Mouse (Mus musculus): Measurements from ENCODE around the gene Grid1.
A peak's percentile ranks its signal among the peaks of the same experiment; 100 is the strongest.

Gene Grid1

GRCm38 (mm10) chr14:35120905-35121304, 301.0 kb downstream of the Grid1 start:
- DNase-seq: no peak

- DNase-seq: no peak
Observed at GRCm38 (mm10) chr14:35122111-35122510, 302.2 kb downstream of the Grid1 start.

DNA sequence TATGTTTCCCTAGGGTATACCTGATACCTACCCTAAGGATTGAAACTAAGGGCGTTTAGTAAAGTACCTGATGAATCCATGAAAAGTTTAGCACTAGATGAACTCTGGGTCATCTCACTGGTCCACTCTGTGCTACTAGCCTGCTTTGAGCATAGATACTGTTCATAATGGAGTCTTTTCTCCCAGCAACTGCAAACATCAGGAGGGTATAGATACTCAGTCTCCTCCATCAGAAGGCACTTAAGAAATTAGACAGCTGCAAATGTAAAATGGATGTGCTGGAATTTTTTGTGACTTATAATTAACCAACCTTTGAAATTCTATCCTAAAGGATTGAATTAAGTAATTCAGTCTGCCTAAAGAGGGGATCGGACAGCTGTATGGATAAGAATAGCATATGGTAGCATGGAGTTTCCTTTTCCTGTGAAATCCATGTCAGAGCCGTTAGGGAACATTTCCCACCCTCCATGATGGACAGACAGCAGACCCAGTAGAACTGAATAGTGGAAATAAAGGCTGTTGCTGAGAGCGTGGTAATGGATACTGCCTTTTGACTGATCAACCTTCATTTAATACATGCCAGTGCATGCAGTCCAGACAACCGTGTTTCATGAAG, 303.5 kb downstream of the Grid1 start:
- no peak for DNase-seq

DNA sequence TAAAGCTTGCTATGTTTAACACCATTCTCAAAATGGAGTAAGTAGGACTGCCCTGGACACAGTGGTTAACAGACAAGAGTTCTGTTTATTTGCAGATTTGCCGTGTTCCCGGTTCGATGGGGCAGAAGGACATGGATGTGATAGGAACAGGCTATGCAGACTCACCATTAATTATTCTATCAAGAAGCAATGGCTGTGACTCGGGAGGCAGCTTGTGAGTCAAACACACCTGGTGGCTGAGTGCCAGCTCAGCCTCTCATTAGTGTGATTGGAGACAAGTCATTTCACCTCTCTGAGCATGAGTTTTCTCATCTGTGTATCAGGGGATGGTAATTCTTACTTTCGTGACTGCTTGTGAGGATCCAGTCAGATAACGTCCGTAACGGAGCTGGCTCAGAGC, 307.7 kb downstream of the Grid1 start:
- no peak for DNase-seq

DNA sequence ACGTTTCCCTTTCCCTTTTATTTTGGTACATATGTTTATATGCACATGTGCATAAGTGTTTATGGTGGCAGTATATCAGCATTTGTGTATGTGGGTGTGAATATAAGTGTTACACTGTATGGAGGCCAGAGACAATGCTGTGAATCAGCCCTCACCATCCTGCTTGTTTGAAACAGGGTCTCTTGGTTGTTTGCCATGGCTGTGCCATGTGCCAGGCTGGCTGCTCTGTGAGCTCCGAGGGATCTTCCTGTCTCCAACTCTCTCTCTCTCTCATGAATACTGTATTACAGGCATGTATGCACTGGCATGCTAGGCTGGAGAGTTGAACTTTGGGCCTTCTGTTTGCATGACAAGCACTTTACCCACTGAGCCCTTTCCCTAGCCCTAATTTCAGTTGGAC, 315.1 kb downstream of the Grid1 start:
- no peak for DNase-seq

GRCm38 (mm10) chr14:35138069-35138468, 318.2 kb downstream of the Grid1 start:
- no peak for DNase-seq

GRCm38 (mm10) chr14:35139824-35140223, 319.9 kb downstream of the Grid1 start:
- peak; percentile 6 to 10 for DNase-seq

- DNase-seq: no peak
Observed at GRCm38 (mm10) chr14:35152450-35152849, 332.5 kb downstream of the Grid1 start.

- DNase-seq: no peak
Observed at GRCm38 (mm10) chr14:35153701-35154277, 333.9 kb downstream of the Grid1 start.

DNA sequence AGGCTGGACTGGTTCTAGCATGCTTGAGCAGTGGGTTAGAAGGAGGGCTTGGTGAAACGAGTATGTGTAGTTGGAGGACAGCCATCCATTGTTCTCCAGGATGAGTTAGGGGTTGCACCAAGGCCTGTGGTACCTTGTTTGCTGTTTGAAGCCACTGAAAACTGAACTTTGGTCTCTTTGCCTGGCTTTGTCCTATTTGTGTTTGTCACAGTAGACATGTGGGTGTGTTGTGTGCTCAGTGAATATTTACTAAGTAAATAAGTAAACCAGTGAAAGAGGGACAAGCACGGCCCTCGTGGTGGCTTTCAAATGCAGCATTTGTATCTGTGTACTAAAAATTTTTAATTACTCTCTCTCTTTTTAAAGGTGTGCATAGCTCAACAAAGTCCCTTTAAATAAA, 334.5 kb downstream of the Grid1 start:
- no peak for DNase-seq

DNA sequence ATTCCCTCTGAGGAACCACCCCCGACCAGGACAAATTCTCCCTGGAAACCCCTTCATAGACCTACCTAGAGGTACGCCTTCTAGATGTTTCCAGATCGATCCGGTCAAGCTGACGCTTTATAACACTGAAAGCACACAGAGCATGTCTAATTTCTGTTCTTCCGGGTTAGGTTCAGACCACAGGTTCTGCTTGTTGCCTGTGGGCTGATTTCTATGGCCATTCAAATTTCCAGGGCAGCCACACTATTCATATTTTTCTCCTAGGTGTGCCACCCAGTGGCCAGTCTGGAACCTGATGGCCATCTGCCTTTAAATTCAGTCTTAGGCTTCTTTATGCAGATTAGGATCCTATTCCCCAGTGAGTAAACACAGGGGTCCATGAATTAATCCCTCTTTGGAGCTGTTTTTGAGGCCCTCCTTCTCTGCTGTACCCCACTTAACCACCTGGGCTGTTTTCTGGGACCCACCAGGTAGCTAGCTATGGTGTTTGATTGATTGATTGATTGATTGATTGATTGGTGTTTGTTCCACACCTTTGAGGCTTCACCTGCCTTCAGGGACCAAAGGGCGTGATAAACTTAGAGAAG, 337.3 kb downstream of the Grid1 start:
- DNase-seq: peak in 1 of 2 experiments; percentile 14

- no peak for DNase-seq
Observed at GRCm38 (mm10) chr14:35159296-35159695, 339.4 kb downstream of the Grid1 start.

- no peak for DNase-seq
Observed at GRCm38 (mm10) chr14:35167451-35167850, 347.5 kb downstream of the Grid1 start.

GRCm38 (mm10) chr14:35173861-35174260, 354.0 kb downstream of the Grid1 start:
- DNase-seq: no peak

DNA sequence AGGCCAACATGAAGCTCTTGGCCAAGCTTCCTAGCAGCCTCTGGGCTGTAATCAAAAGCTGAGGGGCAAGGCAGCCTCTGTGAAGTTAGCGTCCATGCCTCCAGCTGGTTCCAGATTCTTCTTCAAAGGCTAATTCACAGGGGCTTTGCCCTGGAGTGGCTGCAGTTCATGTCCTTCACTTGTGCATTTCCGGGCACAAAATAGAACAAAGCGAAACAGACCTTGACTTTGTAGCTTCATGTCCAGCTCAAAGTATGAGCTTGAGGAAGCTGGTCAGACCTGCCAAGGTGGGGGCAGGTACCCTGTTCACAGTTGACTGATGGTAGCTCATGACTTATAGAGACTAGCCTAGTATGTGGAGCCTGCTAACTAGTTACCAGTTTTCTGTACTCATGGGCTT, 356.1 kb downstream of the Grid1 start:
- no peak for DNase-seq

GRCm38 (mm10) chr14:35179076-35179475, 359.2 kb downstream of the Grid1 start:
- no peak for DNase-seq

DNA sequence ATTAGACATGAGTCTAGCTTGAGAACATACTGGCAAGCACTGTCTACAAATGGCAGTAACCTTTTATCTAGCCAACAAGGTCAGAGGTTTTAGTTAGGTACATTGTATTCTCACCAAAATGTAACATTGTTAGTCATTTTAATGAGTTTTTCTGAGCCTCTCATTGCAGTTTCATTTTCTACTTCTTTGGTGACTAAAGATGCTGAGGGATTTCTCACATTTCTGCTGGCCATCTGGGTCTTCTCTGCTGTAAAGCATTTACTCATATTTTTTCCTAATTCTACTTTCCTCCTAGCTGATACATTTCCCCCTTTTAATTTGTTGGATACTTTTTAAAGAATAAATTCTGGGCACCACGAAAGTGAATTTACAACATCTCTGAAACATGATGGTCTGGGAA, 365.5 kb downstream of the Grid1 start:
- DNase-seq: no peak

DNA sequence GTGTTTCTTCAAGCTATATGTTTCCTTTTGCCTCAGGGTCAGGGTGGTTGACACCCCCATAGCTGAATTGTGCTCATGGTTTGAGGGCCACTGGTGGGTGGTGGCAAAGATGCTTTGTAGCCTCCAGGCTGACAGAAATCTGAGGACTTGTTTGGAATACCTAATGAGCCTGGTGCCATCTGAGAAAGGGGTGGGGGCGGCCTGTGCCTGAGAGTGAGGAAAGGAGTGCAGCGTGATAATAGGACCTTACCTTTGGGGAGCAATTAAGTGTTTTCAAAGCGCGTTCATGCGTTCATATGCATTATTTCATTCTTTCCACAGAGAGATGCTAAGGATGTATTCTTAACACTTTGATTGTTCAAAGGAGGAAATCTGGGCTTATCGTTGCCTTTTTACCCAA, 372.3 kb downstream of the Grid1 start:
- no peak for DNase-seq

GRCm38 (mm10) chr14:35197371-35197770, 377.5 kb downstream of the Grid1 start:
- no peak for DNase-seq

DNA sequence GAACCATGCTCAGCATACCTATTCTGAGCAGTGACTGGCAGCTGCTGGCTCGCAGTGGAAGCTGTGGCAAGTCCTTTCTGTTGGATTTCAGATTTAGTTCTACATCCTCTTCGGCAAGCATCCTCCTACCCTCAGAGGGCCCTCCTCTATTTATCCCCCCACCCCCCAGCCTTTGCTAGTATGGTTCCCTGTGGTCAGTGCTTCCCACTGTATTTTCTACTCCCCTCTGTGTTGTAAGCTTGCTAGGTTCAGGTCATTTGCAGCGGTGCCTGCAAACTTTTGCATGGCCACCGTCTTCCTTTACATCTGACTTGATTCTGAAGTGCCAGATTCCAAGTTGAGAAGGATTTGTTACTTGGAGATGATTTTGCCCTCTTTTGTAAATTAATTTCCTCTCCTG, 378.5 kb downstream of the Grid1 start:
- DNase-seq: no peak

GRCm38 (mm10) chr14:35198899-35199298, 379.0 kb downstream of the Grid1 start:
- DNase-seq: no peak

- no peak for DNase-seq
Observed at GRCm38 (mm10) chr14:35209444-35209843, 389.5 kb downstream of the Grid1 start.

DNA sequence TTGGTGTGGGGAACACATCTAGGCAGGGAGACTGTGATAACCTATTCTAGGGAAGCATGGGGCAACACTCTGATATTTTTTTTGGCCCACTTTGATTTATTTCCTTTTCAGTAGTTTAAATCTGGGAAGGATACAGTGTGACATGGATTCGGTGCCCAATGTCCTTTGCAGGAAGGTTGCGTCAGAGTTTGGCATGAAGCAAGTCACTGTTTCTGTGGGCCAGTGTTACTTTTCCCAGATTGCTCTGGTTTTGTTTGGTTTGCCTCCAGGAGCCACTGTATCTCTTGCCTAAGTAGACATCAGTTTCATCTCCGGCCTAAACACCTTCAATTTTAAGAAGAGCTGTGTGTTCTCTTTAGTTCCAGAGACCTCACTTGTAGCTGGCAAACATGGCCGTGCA, 399.1 kb downstream of the Grid1 start:
- no peak for DNase-seq

DNA sequence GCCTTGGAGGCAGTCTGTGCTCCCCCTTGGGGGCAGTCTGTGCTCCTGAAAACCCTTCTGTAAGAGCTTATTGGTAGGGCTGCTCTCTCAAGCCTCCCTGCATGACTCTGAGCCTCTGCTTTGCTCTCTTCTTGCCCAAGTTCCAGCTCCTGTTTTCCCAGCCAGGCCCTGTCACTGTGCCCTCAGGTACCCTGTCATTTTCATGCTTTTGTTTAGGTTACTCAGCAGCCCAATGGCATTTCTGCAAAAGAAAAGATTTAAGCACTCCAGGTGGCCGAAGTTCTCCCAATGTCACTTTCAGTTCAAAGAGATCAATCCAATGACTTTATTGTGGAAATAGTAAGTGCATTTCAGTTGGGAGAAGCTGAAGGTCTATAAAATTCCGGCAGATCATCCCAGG, 402.3 kb downstream of the Grid1 start:
- DNase-seq: no peak

- no peak for DNase-seq
Observed at GRCm38 (mm10) chr14:35227581-35227980, 407.7 kb downstream of the Grid1 start.
